Mouse (Mus musculus): ENCODE results near the gene Ift46.

DNA sequence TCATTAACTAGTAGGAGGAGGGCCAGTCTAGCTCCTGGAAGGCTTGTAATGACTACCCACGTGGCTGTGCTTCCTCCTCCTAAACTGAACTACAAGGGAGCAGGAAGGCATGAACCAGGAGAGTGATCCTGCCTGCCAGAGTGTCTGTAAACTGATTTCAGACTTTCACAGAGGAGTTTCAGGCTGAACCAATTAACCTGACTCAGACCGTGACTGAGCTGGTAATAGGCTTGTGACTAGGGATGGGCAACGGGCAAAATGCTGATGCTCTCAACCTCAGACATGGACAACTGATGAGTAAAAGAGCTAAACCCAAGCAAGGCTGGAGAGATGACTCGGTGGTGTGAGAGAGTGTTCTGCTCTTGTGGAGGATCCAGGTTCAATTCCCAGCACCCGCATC lies 40.3 kb upstream of the Ift46 start:
- no peak for TF ChIP-seq CTCF (conservative IDR thresholded peaks at IDR 0.05; ENCODE audit: insufficient read depth, insufficient read length, low read depth, low read length)
- no peak for TF ChIP-seq POLR2A (IDR thresholded peaks at IDR 0.05; ENCODE audit: low read depth, low read length)
